Mouse (Mus musculus): ENCODE measurements around the gene Haghl.
A peak's percentile ranks its signal among the peaks of the same experiment; 100 is the strongest.

Gene Haghl

DNA sequence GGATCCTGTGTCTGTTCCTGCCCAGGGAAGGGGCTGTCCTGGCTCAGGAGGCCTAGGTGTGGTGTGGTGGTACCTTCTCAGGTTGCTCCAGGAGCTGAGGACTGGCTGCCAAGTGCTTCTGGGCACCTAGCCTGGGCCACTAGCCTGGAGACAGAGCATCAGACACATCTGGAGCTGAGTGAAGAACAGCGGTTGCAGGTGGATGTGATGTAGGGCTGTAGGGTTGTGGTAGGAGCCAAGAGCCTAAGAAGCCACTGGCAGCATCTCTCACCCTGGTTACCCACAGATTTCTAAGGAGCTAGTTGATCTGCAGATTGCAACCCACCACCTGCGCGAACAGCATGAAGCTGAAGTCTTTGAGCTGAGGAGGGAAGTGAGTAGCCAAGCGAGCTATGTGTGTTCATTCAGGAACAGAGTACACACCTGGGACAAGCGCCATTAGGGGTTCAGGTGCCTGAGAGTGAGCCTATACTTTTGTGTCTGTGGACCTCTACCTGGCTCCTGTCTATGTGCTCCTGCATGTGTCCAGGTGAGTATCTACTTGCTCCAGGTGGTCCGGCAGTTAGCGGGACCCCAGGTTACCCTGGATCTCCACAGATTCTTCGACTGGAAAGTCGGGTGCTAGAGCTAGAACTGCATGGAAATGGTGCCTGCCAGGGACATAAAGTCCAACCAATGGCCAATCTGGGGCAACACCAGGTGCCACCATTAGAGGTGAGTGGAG, 1.5 kb upstream of the Haghl start:
- DNase-seq (ENCODE audit: low read depth, low spot score), result no peak

DNA sequence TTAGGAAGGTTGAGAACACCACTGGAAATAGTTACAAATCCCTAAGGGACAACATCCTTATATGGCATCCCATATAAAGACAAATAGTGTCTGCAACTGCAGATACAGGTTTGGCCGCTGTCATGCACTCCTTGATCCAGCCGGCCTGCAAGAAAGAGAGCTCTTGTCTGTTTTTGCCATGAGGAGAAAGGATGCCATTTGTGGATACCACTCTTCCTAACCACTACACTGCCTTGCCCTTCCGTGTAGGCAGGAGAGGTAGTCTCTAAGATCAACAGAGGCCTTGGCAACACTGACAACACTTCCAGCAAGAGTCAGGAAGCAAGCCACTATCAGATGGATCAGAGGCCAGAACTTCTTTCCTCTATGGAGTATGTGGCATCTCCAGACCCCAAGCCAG, 807 bp upstream of the Haghl start, which contains the start of gene Ccdc78:
TSS of gene Ccdc78 (plus strand) at position 301 of the 400 bp plus-strand sequence.
- DNase-seq (ENCODE audit: low read depth, low spot score), result no peak

DNA sequence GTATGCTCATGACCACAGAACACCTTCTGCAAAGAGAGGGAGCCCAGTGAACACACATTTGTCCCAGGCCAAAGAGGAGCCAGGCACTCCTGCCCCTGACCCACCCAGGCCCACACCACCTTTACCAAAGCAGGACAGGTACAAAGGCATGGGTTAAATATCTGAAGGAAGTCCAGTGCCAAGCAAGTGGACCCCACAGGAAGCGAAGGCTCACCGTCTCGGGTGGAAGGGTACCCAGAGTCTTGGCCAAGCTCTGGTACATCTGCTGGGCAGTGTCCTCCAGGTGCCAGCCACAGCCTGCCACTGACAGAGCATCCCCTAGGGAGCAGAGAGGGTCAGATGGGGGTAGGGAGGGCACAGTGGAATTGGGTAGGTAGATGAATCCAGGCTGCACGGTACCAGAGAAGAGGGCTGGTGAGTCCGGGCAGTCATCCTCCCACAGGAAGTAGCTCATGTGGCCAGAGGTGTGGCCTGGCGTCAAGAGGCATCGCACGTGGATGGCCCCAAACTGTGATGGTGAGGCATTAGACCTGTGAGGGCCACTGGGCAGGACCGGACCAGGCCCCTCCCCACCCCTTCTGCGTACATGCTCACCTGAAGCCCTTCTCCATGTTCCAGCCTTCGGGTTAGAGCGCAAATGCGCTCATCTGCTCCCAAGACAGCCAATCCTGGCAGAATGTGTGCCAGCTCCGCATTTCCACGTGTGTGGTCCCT, 1.5 kb downstream of the Haghl start:
- DNase-seq (ENCODE audit: low read depth, low spot score), result no peak

DNA sequence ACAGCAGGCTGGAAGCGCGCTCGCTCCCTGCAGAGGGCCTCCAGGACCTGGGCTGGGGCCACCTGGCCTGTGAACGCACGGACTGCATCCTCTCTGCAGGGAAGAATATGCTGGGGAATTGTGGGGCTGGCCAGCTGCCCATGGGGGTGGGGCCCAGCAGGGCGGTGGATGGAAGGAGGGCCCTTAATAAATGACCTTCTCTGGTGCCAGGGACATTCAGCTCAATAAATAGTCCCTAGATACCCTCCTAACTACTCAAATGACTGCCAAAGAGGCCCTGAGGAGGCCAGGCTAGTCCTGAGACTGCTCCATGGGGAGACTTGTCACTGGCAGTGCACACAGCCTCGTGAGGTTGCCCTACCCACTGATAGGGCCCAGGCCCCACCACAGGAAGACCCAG, 2.4 kb downstream of the Haghl start:
- DNase-seq (ENCODE audit: low read depth, low spot score), result no peak

DNA sequence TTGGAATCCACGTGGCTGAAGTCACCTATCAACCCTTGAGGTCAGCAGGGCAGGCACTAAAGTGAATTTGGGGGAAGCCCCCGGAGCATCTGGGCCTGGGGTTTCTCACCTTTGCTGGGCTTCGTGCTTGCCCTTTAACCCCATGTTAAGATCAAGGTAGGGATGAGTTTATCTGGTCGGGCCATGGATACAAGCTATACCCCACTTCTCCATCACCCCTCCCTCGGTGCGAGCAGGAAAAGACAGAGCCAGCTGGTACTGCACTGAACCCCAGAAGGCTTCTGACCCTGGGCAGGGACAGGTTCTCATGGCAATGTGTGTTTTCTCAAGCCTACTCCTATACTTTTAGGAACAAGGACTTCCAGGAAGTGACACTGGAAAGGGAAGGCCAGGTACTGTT, 4.1 kb downstream of the Haghl start:
- no peak for DNase-seq (ENCODE audit: low read depth, low spot score)

DNA sequence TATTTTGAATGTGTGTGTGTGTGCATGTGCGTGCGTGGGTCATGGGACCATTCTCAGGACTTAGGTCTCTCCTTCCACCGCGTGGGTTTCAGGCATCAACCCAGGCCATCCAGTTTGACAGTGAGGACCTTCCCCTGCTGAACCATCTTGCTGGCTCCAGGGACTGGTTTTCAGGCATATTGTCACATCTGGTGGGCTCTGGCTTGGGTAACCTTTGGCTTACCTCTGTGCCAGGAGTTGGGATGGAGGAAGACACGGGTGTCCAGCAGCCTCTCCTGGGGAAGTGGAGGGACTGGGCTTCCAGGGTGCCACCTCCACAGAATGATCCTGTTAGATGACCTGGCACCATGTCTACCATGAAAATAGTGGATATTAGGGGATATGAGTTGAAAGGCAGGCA, 7.5 kb downstream of the Haghl start:
- DNase-seq (ENCODE audit: low read depth, low spot score), result no peak

DNA sequence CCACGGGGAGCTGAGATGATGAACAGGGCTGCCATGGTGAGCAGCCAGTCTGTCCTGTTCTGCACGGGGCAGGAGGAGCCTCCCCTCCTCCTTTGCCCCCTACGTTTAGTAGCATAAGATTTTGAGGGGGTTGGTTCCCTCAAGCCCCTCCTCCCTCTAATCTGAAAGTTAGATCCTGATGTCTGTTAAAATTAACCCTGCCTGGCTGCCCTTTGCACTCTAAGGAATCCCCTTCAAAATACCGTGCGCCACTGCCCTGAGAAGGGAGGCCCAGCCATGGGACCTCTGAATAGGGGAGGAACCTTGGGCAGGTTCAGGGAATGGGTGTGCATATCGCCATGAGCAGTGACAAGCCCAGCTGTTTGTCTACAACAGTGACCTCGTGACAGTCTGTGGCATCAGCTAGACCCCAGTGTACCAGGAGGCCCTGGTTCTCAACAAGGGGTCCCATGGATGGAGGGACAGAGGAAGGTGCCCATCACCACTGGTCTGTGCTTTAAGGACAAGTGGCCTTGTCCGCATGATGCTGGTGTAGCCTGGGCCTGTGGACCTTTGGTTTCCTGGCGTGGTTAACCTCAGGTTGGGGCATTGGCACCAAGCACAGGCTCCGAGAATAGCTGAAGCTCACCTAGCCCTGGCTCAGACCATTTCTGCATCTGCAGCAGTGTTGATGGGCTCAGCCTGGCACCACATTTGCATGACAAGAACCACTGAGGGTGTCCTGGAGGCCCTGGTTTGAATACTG, 10.0 kb downstream of the Haghl start:
- DNase-seq (ENCODE audit: low read depth, low spot score), result no peak

DNA sequence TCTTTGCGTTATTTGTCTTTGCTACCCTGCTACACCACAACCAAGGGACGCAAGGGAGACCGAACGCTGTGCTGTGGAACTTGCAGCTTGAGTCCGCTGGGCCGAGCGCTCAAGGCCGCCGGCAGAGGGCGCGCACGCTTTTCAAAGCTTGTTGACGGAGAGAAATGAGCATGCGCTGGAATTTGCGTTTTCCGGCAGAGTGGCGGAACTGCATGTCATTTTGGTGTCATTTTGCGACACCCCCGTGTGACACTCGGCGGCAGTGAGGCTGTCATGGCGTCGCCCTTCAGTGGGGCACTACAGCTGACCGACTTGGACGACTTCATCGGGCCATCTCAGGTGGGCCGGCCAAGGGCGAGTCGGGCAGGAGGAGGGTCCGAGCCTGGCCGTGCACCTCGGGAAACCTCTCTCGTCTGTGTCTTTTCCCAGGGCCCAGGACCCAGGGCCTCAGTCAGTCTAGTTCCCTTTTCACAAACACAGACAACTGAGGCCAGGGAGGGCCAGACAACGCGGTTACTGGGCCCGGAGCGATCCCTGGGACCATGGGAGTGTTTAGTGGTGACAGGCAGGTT, 11.8 kb downstream of the Haghl start, which contains the start of gene Narfl:
TSS of gene Narfl (plus strand) at position 228 of the 572 bp plus-strand sequence.
- peak; percentile 98 for DNase-seq (ENCODE audit: low read depth, low spot score)

DNA sequence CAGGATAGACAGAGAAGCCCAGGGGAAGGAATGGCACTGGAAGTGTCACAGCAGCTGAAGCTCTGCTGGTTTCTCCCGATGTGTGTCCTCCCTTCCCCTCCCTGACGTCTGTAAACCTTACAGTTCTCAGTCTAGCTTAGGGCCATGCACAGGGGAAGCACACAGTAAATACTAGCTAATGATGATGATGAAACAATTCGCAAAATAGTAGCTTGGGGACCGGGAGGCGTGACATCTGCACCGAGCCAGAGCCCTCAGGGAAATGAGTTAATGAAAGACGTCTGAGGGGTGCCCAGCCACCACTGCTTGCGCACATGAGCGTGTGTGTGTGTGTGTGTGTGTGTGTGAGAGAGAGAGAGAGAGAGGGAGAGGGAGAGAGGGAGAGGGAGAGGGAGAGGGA, 16.1 kb downstream of the Haghl start:
- DNase-seq (ENCODE audit: low read depth, low spot score), result no peak

DNA sequence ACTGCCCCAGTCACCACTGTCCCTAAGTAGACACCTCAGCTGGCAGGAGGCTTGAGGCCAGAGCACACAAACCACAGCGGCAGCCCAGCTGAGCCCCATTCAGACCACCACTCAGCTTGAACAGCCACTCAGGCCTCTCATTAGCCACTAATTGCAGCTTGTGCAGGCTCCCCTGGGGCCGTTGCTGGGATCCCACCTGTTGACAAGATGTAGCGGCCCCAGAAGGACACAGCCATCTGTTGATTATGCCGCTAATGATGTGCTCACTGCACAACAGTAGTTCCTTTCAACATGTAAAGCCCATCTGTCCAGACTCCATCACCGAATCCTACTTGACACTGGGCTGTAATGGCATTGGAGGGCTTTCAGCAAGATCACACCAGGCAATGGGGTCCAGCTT, 19.6 kb downstream of the Haghl start:
- peak; percentile 62 for DNase-seq (ENCODE audit: low read depth, low spot score)

DNA sequence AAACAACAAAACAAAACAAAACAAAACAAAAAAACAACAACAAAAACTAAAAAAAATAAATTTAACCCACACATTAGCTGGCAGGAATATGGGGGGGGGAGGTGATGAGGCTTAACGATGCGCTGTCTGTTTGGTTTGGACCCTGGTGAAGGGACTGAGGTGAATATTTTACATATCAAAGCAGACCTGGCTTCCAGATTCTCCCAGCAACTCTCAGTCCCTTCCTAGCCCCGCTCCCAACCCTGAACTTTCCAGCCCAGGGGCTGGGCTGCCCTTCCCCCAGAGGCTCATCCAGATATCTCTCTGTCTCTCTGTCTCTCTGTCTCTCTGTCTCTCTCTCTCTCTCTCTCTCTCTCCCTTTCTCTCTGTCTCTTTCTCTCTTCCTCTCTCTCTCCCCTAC, 22.9 kb downstream of the Haghl start:
- no peak for DNase-seq (ENCODE audit: low read depth, low spot score)

DNA sequence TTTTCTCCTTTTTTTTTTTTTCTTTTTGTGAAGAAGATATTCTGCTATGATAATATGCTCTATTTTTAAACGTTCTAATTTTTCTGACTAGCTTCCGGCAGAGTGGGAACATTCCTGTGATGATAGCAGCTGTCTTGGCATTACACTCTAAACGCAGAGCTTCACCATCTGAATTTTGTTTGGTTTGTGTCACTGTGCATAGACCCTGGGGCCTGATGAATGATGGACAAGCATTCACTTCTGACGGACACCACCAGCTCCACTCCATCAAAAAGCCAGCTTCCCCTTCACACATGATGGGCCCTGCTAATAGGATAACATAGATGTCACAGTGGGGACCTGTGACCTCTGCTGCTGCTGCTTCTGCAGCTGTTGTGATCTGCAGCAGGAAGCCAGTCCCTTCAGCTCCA, 23.9 kb downstream of the Haghl start:
- no peak for DNase-seq (ENCODE audit: low read depth, low spot score)

DNA sequence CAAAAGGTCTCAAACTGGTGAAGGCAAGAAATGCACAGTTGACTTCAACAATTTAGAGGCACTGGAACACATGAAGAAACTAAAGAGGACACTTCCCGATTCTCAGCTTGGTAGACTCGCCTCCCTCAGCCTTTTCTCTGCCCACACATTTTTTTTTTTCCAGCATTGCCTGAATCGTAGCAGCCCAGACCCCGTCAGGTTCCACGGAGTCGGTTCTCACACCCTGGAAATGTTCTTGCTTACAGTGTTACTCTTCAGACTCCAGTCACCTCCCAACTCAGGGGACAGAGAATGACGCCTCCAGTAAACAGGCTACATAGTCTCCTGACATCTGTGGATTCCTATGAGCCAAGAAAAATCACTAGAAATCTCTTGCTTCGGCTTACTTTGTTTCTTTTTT, 25.3 kb downstream of the Haghl start:
- no peak for DNase-seq (ENCODE audit: low read depth, low spot score)

DNA sequence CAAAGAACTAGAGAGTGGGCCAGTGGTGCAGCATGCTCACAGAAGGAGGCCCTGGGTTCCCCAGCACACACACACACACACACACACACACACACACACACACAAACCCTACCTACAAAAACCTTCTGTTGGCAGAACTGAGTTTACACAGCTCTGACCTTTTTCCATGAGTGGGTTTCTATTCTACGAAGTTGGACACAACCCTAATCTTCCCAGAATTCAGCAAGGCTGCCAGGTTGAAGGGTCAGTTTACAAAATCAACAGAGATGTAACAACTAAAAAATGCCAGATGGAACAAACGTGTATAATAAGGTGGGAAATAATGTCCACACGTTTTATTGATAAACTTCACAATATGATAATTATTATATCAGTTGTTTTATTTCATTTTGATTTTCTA, 27.8 kb downstream of the Haghl start:
- DNase-seq (ENCODE audit: low read depth, low spot score), result no peak

DNA sequence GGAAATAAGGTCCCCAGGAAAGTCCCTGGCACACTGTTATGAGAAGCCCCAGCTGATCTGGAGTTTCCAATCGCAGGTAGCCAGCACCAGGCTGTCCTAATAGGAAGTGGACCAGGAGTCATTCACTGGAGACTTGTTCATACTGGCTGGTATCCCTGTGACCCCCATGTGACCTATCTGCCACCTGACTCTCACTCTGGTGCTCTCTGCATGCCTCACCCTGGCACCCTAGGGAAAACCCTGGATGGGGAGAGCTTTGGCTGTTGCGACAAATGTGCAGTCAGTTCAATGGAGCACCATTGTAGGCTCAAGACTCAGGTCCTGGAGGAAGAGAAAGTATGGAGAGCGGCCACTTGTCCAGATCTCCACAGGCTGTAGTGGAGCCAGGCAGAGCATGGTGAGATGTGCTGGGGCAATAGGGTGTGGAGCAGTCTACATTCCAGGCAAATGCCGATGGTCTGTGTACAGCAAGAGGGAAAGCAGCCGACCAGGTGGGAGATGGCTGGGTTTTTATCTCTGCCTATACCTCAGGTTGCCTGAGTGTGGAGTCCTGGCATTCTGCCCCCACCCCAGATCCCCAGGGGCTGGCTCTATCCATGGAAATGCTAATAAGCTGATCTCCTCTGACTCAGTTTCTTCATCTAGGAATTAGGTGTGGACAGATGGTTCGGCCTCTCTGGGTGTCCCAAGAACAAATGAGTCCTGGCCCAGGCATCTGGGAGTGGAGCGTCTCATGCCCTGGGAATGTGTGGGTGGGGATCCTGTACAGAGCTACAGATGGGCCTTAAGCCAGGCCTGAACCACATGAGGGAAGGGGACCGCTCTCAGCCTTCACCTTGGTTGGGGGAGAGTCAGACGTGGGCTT, 28.9 kb downstream of the Haghl start:
- DNase-seq (ENCODE audit: low read depth, low spot score), result no peak

DNA sequence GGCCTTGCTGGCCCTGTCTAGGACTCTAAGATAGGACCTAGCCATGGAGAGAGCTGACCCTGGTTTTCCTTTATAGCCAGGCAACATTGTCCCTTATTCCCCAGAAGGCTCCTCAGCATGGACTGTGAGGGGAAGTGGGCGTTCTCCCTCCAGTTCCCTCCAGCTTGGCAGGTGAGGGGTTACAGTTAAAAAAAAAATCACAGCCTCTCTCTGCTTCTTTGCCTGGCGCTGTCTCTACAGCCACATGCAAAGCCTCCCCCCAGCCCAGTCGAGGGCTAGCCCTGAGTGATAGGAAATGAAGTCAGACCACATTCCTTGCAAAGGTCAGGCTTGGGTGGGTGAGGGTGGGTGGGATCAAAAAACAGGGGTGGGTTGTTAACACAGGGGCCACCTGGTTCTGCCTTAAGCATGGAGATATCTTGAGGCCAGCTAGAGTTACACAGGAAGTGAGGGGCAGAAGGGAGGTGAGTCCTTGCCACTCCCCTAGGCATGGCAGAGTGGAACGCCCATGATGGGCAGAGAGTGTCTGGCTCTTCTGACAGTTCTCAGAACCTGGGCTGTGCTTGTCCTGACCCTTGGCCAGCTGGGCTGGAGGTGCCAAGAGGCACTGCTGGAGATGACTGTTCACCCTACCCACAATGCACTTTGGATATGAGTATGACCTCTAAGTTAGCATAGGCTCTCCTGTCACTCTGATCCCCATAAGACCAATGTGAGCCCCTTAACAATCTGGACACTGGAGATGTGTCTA, 29.7 kb downstream of the Haghl start:
- DNase-seq (ENCODE audit: low read depth, low spot score), result peak; percentile 14

DNA sequence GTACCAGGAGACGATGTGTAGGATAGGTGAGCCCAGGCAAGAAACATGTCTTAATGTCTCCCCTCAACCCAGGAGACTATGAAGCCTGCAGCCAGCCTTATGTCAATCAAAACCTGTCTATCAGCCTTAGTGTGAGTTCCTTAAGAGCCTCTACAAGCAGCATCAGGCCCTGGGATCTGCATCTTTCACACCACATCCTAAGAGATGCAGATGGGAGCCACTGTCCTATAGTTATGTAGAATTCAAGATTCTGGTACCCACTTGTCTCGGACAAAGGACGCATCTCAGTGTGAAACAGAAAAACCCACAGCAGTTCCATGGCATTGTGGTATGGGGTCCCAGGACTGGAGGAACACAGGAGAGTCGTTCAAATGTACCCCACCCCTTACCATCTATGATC, 30.4 kb downstream of the Haghl start:
- DNase-seq (ENCODE audit: low read depth, low spot score), result no peak

DNA sequence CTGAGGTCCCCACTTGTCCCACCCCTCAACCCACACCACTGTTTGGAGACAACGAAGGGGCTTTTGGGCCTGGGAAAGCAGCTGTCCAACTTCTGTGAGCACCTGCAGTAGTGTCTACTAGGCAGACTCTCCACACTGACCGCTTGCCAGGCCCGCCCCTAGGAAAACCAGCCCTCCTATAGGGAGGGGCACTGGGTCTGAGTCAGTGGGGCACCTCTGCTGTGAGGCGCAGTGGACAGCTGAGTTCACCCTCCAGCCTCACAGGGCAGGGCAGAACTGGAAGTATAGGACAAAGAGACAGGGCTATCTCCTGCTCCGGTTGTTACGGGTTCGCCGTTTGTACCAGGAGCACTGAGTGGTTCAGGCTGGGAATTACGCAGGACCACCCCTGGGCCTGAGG, 31.2 kb downstream of the Haghl start, which contains the start of gene Msln:
TSS of gene Msln (minus strand) at position 138 of the 400 bp plus-strand sequence.
- DNase-seq (ENCODE audit: low read depth, low spot score), result no peak

DNA sequence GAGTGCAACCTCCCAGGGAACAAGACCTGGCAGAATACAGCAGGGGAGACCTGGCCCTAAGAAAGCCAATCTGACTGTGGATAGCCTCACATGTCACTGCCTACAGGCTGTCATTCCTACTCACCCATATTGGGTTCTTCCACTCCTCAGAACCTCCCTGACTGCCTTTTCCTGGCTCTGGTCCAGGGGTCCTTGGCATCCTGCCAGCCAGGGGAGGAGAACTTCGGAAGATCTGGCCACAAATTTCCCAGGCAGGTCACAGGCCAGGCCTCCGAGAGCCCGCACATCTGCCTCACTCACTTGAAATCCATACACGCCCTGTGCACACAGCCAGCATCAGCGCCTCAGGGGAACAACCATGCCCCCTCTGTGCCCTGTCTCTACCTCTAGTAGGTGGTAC, 34.0 kb downstream of the Haghl start:
- no peak for DNase-seq (ENCODE audit: low read depth, low spot score)

DNA sequence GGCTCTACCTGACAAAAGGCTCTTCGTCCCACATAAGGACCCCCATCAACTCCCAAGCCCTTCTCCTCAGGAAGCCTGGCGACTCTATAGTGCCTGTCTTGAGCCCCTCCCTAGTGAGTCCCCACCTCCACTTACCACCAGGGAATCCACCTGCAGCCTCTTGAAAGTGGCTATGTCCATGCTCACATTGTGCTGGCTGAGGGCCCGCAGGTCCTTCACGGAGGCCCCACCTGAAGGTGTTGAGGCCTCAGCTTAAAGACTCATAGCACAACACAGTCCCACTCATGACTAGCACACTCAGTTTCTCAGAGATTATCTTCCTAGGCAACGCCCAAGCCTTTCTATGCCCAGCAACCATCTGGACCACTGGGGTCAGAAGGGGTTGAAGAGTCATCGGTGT, 36.2 kb downstream of the Haghl start:
- DNase-seq (ENCODE audit: low read depth, low spot score), result no peak

Data from forelimb bud, embryonic 11.5 days (tissue).